Mouse (Mus musculus): ENCODE measurements around the gene Cdh23. TPM values are rescaled to one million over a fixed set of nuclear protein-coding genes. Genes with fewer than 3 reads are reported as not detected.

Cdh23 gene
- polyA plus RNA-seq, 1 experiment, result 0.31 TPM

GRCm38 (mm10) chr10:60590241-60590640 is 106.0 kb downstream of the Cdh23 start:
- WGBS, result 55% methylated on average over 7 of the region's 7 CpGs
- DNase-seq (ENCODE audit: low read depth, low spot score), result no peak

GRCm38 (mm10) chr10:60585691-60586090 is 110.6 kb downstream of the Cdh23 start:
- no peak for DNase-seq (ENCODE audit: low read depth, low spot score)
- 70% methylated on average over 6 of the region's 6 CpGs for WGBS

- DNase-seq (ENCODE audit: low read depth, low spot score), result no peak
- WGBS, result 60% methylated on average over 15 of the region's 15 CpGs
Observed at GRCm38 (mm10) chr10:60582956-60583355, 113.3 kb downstream of the Cdh23 start.

- WGBS, result 86% methylated on average over 15 of the region's 15 CpGs
- no peak for DNase-seq (ENCODE audit: low read depth, low spot score)
Observed at GRCm38 (mm10) chr10:60580666-60581065, 115.6 kb downstream of the Cdh23 start.

- 87% methylated on average over 12 of the region's 12 CpGs for WGBS
- no peak for DNase-seq (ENCODE audit: low read depth, low spot score)
Observed at GRCm38 (mm10) chr10:60578738-60579538, 117.4 kb downstream of the Cdh23 start.

GRCm38 (mm10) chr10:60577920-60578737 is 118.2 kb downstream of the Cdh23 start:
- DNase-seq (ENCODE audit: low read depth, low spot score), result no peak
- WGBS, result 81% methylated on average over 12 of the region's 12 CpGs

GRCm38 (mm10) chr10:60577125-60577919 is 119.0 kb downstream of the Cdh23 start:
- WGBS, result 31% methylated on average over 13 of the region's 13 CpGs
- DNase-seq (ENCODE audit: low read depth, low spot score), result no peak

GRCm38 (mm10) chr10:60574851-60575250 is 121.4 kb downstream of the Cdh23 start:
- WGBS, result 87% methylated on average over 3 of the region's 3 CpGs
- no peak for DNase-seq (ENCODE audit: low read depth, low spot score)

- no peak for DNase-seq (ENCODE audit: low read depth, low spot score)
- 40% methylated on average over 4 of the region's 4 CpGs for WGBS
Observed at GRCm38 (mm10) chr10:60571491-60571890, 124.8 kb downstream of the Cdh23 start.

GRCm38 (mm10) chr10:60566369-60567037 is 129.8 kb downstream of the Cdh23 start:
- DNase-seq (ENCODE audit: low read depth, low spot score), result no peak
- WGBS, result 43% methylated on average over 24 of the region's 24 CpGs

GRCm38 (mm10) chr10:60564136-60564535 is 132.2 kb downstream of the Cdh23 start:
- DNase-seq (ENCODE audit: low read depth, low spot score), result no peak
- WGBS, result 68% methylated on average over 6 of the region's 6 CpGs

- DNase-seq (ENCODE audit: low read depth, low spot score), result no peak
- 29% methylated on average over 7 of the region's 7 CpGs for WGBS
Observed at GRCm38 (mm10) chr10:60562946-60563345, 133.3 kb downstream of the Cdh23 start.

- DNase-seq (ENCODE audit: low read depth, low spot score), result no peak
Observed at GRCm38 (mm10) chr10:60558491-60558927, 137.8 kb downstream of the Cdh23 start.

GRCm38 (mm10) chr10:60552951-60553635 is 143.2 kb downstream of the Cdh23 start:
- 68% methylated on average over 4 of the region's 4 CpGs for WGBS
- no peak for DNase-seq (ENCODE audit: low read depth, low spot score)

More at GRCm38 (mm10) chr10:60558491-60558927, 137.8 kb downstream of the Cdh23 start:
- WGBS, result 54% methylated on average over 9 of the region's 9 CpGs

GRCm38 (mm10) chr10:60539164-60539914 is 157.0 kb downstream of the Cdh23 start:
- DNase-seq (ENCODE audit: low read depth, low spot score), result no peak
- WGBS, result 69% methylated on average over 18 of the region's 18 CpGs

- 11% methylated on average over 12 of the region's 14 CpGs for WGBS
- no peak for DNase-seq (ENCODE audit: low read depth, low spot score)
Observed at GRCm38 (mm10) chr10:60536098-60536811, 160.0 kb downstream of the Cdh23 start.

- no peak for DNase-seq (ENCODE audit: low read depth, low spot score)
- 78% methylated on average over 4 of the region's 4 CpGs for WGBS
Observed at GRCm38 (mm10) chr10:60532502-60532901, 163.8 kb downstream of the Cdh23 start.

Measured in large intestine, adult 2 months (tissue).